Mouse (Mus musculus) megakaryocyte progenitor cell, adult 5-6 weeks (primary cell): ENCODE results near the gene Uqcr11. TPM values are rescaled to one million over a fixed set of nuclear protein-coding genes. Genes with fewer than 3 reads are reported as not detected.

Experiments
- ATAC-seq: replicated peaks from 2 replicates; pipeline ENCODE4 v1.8.0; 2016; ENCODE audit warnings: mild to moderate bottlenecking, moderate TSS enrichment, inconsistent platforms; ENCODE audit not compliant: poor library complexity
- total RNA-seq, 2 experiments: library from RNA; stranded (forward) in 1 of 2; stranded (reverse) in 1 of 2; fragments of 157-497, 149-512 nt in 1 of 2; fragments of 200-1000 nt in 1 of 2; gene quantifications; 2 replicates each; pipeline versions ENCODE4 v1.2.3 to v1.2.4; 2015 to 2017

Gene Uqcr11
- 202 and 210 TPM in 2 replicates for total RNA-seq (2015)
- total RNA-seq (2017), result 184 and 263 TPM in 2 replicates

GRCm38 (mm10) chr10:80406684-80407501 is at the start of gene Uqcr11:
TSS of gene Uqcr11 (minus strand) at chr10:80406830.
- peak; percentile 82 for ATAC-seq

GRCm38 (mm10) chr10:80455697-80456096 is 49.1 kb upstream of the Uqcr11 start:
- peak; percentile 55 for ATAC-seq

- ATAC-seq, result no peak
Measured at GRCm38 (mm10) chr10:80454781-80455180, 48.2 kb upstream of the Uqcr11 start.

GRCm38 (mm10) chr10:80453601-80454000 is 47.0 kb upstream of the Uqcr11 start:
- ATAC-seq, result no peak

GRCm38 (mm10) chr10:80450599-80450998 is 44.0 kb upstream of the Uqcr11 start:
- no peak for ATAC-seq

- ATAC-seq, result peak; percentile 86
Measured at GRCm38 (mm10) chr10:80445898-80446601, 39.4 kb upstream of the Uqcr11 start.

- ATAC-seq, result no peak
Measured at GRCm38 (mm10) chr10:80445052-80445451, 38.4 kb upstream of the Uqcr11 start.

- ATAC-seq, result no peak
Measured at GRCm38 (mm10) chr10:80444339-80445045, 37.9 kb upstream of the Uqcr11 start.

- no peak for ATAC-seq
Measured at GRCm38 (mm10) chr10:80443575-80444278, 37.1 kb upstream of the Uqcr11 start.

- no peak for ATAC-seq
Measured at GRCm38 (mm10) chr10:80442989-80443388, 36.4 kb upstream of the Uqcr11 start.

GRCm38 (mm10) chr10:80441598-80441997 is 35.0 kb upstream of the Uqcr11 start:
- no peak for ATAC-seq

GRCm38 (mm10) chr10:80440031-80440430 is 33.4 kb upstream of the Uqcr11 start:
- no peak for ATAC-seq

- ATAC-seq, result no peak
Measured at GRCm38 (mm10) chr10:80437973-80438372, 31.3 kb upstream of the Uqcr11 start.

GRCm38 (mm10) chr10:80436276-80436675 is 29.6 kb upstream of the Uqcr11 start:
- no peak for ATAC-seq

- ATAC-seq, result peak; percentile 32
Measured at GRCm38 (mm10) chr10:80435764-80436163, 29.1 kb upstream of the Uqcr11 start.

GRCm38 (mm10) chr10:80434823-80435222 is 28.2 kb upstream of the Uqcr11 start:
- no peak for ATAC-seq

- no peak; the same call in 1 of the 2 replicates for ATAC-seq
Measured at GRCm38 (mm10) chr10:80434233-80434592, 27.6 kb upstream of the Uqcr11 start.

GRCm38 (mm10) chr10:80433513-80434232 is 27.0 kb upstream of the Uqcr11 start, which contains the start of gene Tcf3:
TSS of gene Tcf3 (minus strand) at chr10:80433647.
- ATAC-seq, result peak; percentile 89

GRCm38 (mm10) chr10:80432936-80433512 is 26.4 kb upstream of the Uqcr11 start:
- no peak for ATAC-seq

- no peak for ATAC-seq
Measured at GRCm38 (mm10) chr10:80432387-80432785, 25.8 kb upstream of the Uqcr11 start.
